Mouse (Mus musculus) midbrain, embryonic 10.5 days (tissue): ENCODE measurements at regions not wholly inside any gene's neighbourhood (a gene's known extent, or its start where the extent isn't known, plus 50 kb on each side); places are given as distances from the start of the nearest gene placed in this dataset.
A peak's percentile ranks its signal among the peaks of the same experiment; 100 is the strongest.

Experiments used
- DNase-seq: peaks from one replicate; pipeline ENCODE4 v3.0.0-alpha.2; 2017; ENCODE audit warnings: low spot score
- H3K27ac ChIP-seq: fragments of 300-500 bp; sonication (generic); replicated peaks from 2 replicates; pipeline ENCODE4 v1.5.1; 2016; ENCODE audit warnings: mild to moderate bottlenecking
- H3K27me3 ChIP-seq: fragments of 300-500 bp; sonication (generic); 2 replicates; pipeline ENCODE4 v1.6.1; 2016; ENCODE audit warnings: low read depth, mild to moderate bottlenecking; ENCODE audit not compliant: poor library complexity, severe bottlenecking
- H3K36me3 ChIP-seq: fragments of 300-500 bp; sonication (generic); 2 replicates; pipeline ENCODE4 v1.6.1; 2016; ENCODE audit warnings: mild to moderate bottlenecking, moderate library complexity
- H3K4me1 ChIP-seq: fragments of 300-500 bp; sonication (generic); 2 replicates; pipeline ENCODE4 v1.6.1; 2016
- H3K4me3 ChIP-seq: fragments of 300-500 bp; sonication (generic); 2 replicates; pipeline ENCODE4 v1.5.1; 2016; ENCODE audit warnings: mild to moderate bottlenecking, moderate library complexity
- H3K9me3 ChIP-seq: fragments of 300-500 bp; sonication (generic); replicated peaks from 2 replicates; pipeline ENCODE4 v1.6.1; 2016; ENCODE audit warnings: mild to moderate bottlenecking
- WGBS: fragments of 180-500 bp; shearing (Covaris S2); methylation state at CpG from one replicate; pipeline ENCODE4 v1.1.7; 2016; 5-methylcytosine and 5-hydroxymethylcytosine counted together

DNA sequence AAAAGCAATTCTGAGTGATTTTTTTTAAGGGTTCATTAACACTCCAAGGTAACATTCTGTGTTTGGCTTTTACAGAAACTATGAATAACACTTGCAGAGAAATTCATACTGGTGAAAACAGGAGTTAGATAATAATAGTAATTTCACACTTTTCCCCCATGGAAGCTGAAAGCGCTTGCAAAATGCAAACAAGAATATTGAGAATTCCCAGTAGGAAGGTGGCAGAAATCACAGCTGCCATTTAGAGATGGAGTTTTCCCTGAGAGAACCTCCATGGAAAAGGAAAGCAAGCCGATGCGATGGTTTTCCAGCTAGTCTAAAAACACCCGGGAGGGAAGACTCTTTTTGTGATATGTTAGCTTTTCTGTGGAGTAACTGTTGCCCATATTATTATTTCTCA is 174.1 kb upstream of the App start:
- WGBS = 95% methylated on average over 4 of the region's 4 CpGs
- H3K4me1 ChIP-seq = no peaks in the 10 kb centered on the region
- no peaks in the 10 kb centered on the region for H3K27me3 ChIP-seq
- no peaks in the 10 kb centered on the region for H3K9me3 ChIP-seq
- DNase-seq = no peak
- no peak overlapping the region for H3K27ac ChIP-seq
- no peaks in the 10 kb centered on the region for H3K36me3 ChIP-seq
- no peak overlapping the region for H3K4me3 ChIP-seq

- Histone ChIP-seq H3K9me3 (no peaks in the 10 kb centered on the region), H3K36me3 (no peaks in the 10 kb centered on the region), H3K4me3 (no peak overlapping the region), H3K27ac (no peak overlapping the region), H3K4me1 (no peaks in the 10 kb centered on the region; the same call in 1 of the 2 replicates), H3K27me3 (no peaks in the 10 kb centered on the region)
- 90% methylated on average over 4 of the region's 4 CpGs for WGBS
- DNase-seq = no peak
Measured at GRCm38 (mm10) chr16:85336495-85337119, 163.0 kb upstream of the App start.

DNA sequence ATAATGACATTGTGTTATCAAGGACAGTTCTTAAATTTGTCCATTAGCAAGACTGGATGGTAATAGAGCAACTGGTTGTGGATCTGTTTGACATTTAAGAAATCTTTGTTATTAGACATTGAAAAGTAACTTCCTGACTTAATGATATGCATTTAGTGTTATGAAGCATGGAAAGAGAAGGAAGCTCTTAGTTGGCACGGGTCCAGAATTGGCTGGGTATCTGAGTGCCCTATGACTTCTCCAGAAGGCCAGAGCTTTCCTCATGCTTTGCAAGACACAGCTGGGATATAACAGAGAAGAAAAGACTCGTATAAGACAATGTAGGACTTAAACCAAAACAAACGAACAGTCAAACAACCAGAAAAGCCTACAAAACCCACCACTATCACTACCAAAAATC is 160.0 kb upstream of the App start:
- H3K9me3 ChIP-seq = no peaks in the 10 kb centered on the region
- no peaks in the 10 kb centered on the region; the same call in 1 of the 2 replicates for H3K4me1 ChIP-seq
- H3K36me3 ChIP-seq = no peaks in the 10 kb centered on the region
- no peak overlapping the region for H3K27ac ChIP-seq
- H3K4me3 ChIP-seq = no peak overlapping the region
- no peak for DNase-seq
- WGBS = 77% methylated on average over 3 of the region's 3 CpGs
- H3K27me3 ChIP-seq = no peaks in the 10 kb centered on the region

DNA sequence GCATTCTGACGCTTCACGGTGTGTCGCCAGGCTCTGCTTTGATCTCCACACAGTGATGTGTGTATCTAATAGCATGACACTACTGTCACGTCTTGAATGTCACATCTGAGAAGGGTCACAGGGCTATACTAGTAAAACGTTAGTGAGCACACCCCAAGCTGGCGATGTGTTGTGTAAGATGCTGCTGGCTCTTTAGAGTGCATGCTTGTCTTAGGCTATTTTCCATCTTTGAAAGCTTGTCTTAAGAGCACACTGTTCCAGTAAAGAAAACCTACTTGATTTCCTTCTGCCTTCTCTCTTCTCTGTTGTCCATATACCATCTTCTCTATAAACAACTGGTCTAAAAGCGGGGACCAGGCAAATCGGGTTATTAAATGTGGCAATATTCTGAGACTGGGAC is 138.5 kb upstream of the App start:
- H3K4me3 ChIP-seq = no peak overlapping the region
- H3K27ac ChIP-seq = no peak overlapping the region
- no peaks in the 10 kb centered on the region for H3K27me3 ChIP-seq
- 84% methylated on average over 8 of the region's 8 CpGs for WGBS
- no peaks in the 10 kb centered on the region for H3K36me3 ChIP-seq
- peaks cover 15% of the 10 kb centered on the region for H3K4me1 ChIP-seq
- DNase-seq = no peak
- no peaks in the 10 kb centered on the region for H3K9me3 ChIP-seq

DNA sequence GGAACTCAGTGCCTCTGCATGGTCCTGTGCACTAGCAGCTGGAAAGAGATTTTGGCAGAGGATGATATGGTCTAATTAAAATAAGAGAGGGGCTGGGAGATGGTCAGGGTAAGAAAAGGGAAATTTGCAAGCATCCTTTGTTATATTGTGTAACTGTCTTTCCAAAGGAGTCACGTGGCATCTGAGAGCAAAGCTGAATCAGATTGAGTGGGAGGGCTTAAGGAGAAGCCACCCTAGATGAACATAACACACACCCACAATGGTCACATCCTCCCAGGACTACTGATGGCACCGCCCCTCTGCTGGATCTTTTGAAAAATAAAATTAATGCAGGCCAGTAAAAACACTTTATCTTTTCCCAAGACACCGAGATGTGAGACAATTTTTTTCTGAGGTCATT is 135.9 kb upstream of the App start:
- no peaks in the 10 kb centered on the region for H3K9me3 ChIP-seq
- H3K27ac ChIP-seq = peak overlapping the region; percentile 68; the same call in 1 of the 2 replicates
- H3K27me3 ChIP-seq = no peaks in the 10 kb centered on the region
- WGBS = 72% methylated on average over 3 of the region's 3 CpGs
- no peaks in the 10 kb centered on the region for H3K36me3 ChIP-seq
- no peak for DNase-seq
- no peak overlapping the region for H3K4me3 ChIP-seq
- H3K4me1 ChIP-seq = peaks cover 15% of the 10 kb centered on the region

- peak overlapping the region; percentile 68; the same call in 1 of the 2 replicates for H3K27ac ChIP-seq
Measured at GRCm38 (mm10) chr16:85308429-85308828, 134.9 kb upstream of the App start.

DNA sequence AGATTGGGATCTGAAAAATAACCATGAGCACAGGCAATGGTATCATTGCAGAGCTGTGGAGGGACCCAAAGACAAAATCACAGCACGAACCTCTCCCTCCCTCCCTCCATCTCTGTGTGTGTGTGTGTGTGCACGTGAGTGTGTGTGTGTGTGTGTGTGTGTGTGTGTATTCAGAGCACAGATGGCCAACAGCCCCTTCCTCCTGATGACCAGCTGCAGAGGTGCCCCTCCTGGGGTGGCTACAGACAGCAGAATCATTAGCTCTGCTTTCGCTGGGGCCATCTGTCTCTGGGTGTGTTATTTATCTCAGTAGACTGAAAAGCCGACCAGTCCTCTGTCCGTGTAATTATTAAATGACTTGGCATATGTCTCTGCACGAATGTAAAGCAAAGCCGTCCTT is 134.4 kb upstream of the App start:
- peaks cover 15% of the 10 kb centered on the region for H3K4me1 ChIP-seq
- no peaks in the 10 kb centered on the region for H3K9me3 ChIP-seq
- WGBS = 79% methylated on average over 6 of the region's 7 CpGs
- H3K36me3 ChIP-seq = no peaks in the 10 kb centered on the region
- H3K27me3 ChIP-seq = no peaks in the 10 kb centered on the region
- H3K27ac ChIP-seq = peak overlapping the region; percentile 38; the same call in 1 of the 2 replicates
- peak; percentile 29 for DNase-seq
- H3K4me3 ChIP-seq = no peak overlapping the region

More at GRCm38 (mm10) chr16:85308429-85308828, 134.9 kb upstream of the App start:
- peaks cover 15% of the 10 kb centered on the region for H3K4me1 ChIP-seq
- no peaks in the 10 kb centered on the region for H3K9me3 ChIP-seq
- DNase-seq = no peak
- H3K4me3 ChIP-seq = no peak overlapping the region
- WGBS = 85% methylated on average over 2 of the region's 2 CpGs
- H3K27me3 ChIP-seq = no peaks in the 10 kb centered on the region
- no peaks in the 10 kb centered on the region for H3K36me3 ChIP-seq

DNA sequence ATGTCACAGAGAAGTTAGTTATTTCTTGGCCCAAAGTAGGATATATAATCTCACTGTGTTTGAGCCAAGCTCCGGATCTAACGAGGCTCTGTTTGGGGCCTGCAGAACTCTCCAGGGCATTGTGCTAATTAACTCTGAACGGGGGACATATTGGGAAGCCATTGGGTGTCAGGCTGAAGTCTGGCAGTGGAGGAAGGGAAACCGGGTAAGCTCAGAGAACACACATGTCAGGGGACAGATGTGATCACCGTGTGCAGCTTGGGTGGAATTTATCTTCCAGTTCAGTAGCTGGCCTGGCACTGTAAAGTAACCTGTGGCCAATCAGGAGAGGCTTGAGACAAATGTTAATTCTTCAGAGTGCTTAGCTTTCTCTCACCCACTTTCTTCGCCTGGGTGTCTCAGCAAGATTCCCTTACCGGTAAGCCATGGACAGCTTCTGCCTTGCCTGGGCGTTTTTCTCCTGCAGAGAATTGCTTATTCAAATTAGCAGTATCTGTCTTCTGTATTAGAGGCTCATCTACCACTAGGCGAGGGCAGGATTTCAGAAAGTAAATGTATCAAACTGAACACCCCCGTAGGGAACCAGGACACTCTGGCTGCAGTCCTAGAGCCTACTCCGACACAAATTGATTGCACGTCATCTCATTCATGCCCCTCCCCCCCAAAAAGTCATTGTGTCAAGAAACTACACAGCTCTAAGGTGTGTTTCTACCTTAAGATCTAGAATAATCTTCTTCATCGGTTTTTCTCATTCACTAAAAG is 126.7 kb upstream of the App start:
- H3K27me3 ChIP-seq = no peaks in the 10 kb centered on the region
- no peaks in the 10 kb centered on the region for H3K9me3 ChIP-seq
- no peaks in the 10 kb centered on the region for H3K4me1 ChIP-seq
- no peak for DNase-seq
- no peaks in the 10 kb centered on the region for H3K36me3 ChIP-seq
- H3K27ac ChIP-seq = no peak overlapping the region
- H3K4me3 ChIP-seq = no peak overlapping the region
- 77% methylated on average over 13 of the region's 13 CpGs for WGBS

DNA sequence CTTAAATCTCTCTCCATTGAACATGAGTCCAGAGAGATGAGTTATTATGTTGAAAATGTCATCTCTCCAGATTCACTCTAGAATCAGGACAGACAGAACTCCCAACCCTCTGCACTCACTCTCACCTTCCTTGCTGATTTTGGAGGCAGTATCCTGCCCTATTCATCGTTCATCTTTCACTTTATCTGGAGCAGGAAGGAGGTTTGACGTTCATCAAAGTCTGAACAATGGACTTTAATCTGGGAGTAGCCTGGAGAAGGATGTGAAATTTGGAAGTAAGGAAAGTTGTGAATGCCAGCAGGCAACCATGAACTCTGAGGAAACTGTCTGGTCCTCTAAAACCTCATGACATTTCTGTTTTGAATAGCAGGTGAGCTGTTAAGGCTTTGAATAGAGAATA is 125.0 kb upstream of the App start:
- H3K27me3 ChIP-seq = no peaks in the 10 kb centered on the region
- no peak for DNase-seq
- WGBS = 73% methylated on average over 2 of the region's 2 CpGs
- no peaks in the 10 kb centered on the region for H3K4me1 ChIP-seq
- no peaks in the 10 kb centered on the region for H3K36me3 ChIP-seq
- H3K4me3 ChIP-seq = no peak overlapping the region
- no peaks in the 10 kb centered on the region for H3K9me3 ChIP-seq
- H3K27ac ChIP-seq = no peak overlapping the region

DNA sequence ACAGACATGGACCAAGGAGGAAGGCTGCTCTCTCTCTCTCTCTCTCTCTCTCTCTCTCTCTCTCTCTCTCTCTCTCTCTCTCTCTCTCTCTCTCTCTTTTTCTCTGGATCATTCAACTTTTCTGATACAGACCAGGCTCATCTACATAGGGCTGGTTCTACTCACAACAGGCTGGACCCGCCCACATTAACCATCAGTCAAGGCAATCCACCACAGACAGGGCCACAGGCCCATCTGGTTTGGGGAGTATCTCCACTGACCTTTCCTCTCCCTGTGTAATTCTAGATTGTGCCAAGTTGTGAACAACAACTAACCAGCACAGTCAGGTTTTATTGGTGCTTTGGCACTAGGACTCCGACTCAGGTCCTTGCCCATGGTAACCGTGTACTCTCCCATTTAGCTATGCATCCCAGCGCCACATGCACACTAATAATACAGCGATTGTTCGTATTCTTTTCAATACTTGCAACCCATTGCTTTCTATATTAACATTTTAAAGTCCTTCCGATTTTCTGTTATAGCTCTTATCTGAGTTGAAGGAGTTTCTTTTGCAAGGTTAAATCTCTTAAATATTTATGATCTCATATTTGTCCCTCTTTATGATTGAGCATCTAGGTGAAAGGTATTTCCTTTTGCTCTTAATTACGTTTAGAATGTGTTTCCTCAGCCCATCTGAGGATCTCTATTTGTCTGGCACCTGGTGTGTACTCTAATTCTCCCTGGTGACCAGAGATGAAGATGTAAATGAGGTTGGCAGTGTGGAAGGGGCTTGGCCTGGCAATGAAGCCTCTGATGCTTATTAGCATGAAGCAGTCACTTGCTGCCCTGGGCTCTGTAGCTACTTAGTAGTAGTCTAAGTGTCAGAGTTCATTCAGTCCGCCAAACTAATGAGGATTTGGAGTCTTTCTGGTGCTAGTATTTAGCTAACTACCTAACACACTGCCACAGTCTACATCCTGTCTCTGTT is 117.7 kb upstream of the App start:
- H3K36me3 ChIP-seq = no peaks in the 10 kb centered on the region
- H3K9me3 ChIP-seq = no peaks in the 10 kb centered on the region
- no peaks in the 10 kb centered on the region for H3K27me3 ChIP-seq
- 86% methylated on average over 9 of the region's 9 CpGs for WGBS
- H3K4me3 ChIP-seq = no peak overlapping the region
- no peak for DNase-seq
- H3K27ac ChIP-seq = no peak overlapping the region
- no peaks in the 10 kb centered on the region for H3K4me1 ChIP-seq

DNA sequence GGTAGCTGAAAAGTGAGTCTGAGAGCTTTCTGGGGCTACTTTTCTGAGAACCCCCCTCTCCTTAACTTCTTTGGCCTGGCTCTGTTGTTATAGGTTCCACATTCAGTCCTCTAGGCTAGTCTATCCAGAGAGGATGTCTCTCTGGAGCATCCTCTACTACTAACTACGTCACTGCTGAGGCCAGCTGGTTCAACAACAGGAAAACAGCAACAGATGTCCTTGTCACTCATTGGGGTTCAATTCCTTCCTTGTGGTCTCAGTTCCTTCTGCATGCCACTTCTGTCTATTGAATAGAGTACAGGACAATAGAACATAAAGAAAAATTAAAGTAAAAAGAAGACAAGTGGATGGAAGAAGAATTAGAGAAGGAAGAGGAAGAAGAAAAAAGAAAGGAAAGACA is 104.3 kb upstream of the App start:
- DNase-seq = no peak
- no peaks in the 10 kb centered on the region for H3K27me3 ChIP-seq
- H3K4me3 ChIP-seq = no peak overlapping the region
- no peaks in the 10 kb centered on the region for H3K4me1 ChIP-seq
- no peak overlapping the region for H3K27ac ChIP-seq
- H3K9me3 ChIP-seq = no peaks in the 10 kb centered on the region
- WGBS = 68% methylated on average over 1 of the region's 1 CpGs
- no peaks in the 10 kb centered on the region for H3K36me3 ChIP-seq

DNA sequence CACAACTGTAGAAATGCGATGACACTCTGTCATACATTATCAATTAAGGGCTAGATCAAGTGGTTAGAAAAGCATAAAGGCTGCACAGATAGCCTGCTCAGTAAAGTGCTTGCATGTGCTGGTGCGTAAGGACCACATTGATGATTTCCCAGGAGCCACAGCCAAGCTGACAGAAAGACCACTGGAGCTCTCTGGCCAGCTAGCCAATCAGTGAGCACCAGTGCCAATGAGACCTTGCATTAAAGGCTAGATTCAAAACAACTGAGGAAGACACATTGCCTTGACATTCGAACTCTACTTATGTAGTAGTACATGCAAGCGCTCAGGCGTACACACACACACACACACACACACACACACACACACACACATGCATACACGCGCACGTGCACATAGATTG is 96.1 kb upstream of the App start:
- no peaks in the 10 kb centered on the region for H3K27me3 ChIP-seq
- H3K4me3 ChIP-seq = no peak overlapping the region
- H3K27ac ChIP-seq = no peak overlapping the region
- H3K36me3 ChIP-seq = no peaks in the 10 kb centered on the region
- 90% methylated on average over 8 of the region's 8 CpGs for WGBS
- DNase-seq = no peak
- H3K4me1 ChIP-seq = peaks cover 3% of the 10 kb centered on the region; the same call in 1 of the 2 replicates
- H3K9me3 ChIP-seq = no peaks in the 10 kb centered on the region
